Mouse (Mus musculus) CH12.LX (cell line): Measurements from ENCODE around the gene Acvr2b. TPM values are rescaled to one million over a fixed set of nuclear protein-coding genes. Genes with fewer than 3 reads are reported as not detected.

Source experiments
- DNase-seq: peaks from one replicate; pipeline ENCODE4 v3.0.0-alpha.2; 2013; ENCODE audit errors: extremely low read depth
- H3K27ac ChIP-seq: 2 replicates; pipeline ENCODE4 v1.5.1; 2012; ENCODE audit warnings: low read depth, mild to moderate bottlenecking, control low read depth, moderate library complexity; ENCODE audit not compliant: insufficient read depth
- H3K27me3 ChIP-seq: replicated peaks from 2 replicates; pipeline ENCODE3; 2012; ENCODE audit warnings: inconsistent platforms
- H3K36me3 ChIP-seq, 2 experiments: replicated peaks in 1 of 2; 2 replicates each; pipeline versions ENCODE3 to v1.6.1; 2012; ENCODE audit warnings: inconsistent platforms in 1 of 2, low read length in 1 of 2, mild to moderate bottlenecking in 1 of 2, mixed read lengths in 1 of 2, moderate library complexity in 1 of 2; ENCODE audit not compliant: control insufficient read depth in 1 of 2, insufficient read depth in 1 of 2
- H3K4me1 ChIP-seq, 2 experiments: 2 replicates each; pipeline ENCODE4 v1.6.1; 2012; ENCODE audit warnings: inconsistent platforms in 1 of 2, moderate library complexity in 1 of 2; ENCODE audit not compliant: insufficient read depth in 2 of 2, control insufficient read depth in 1 of 2
- H3K4me2 ChIP-seq: 2 replicates; pipeline ENCODE4 v1.6.1; 2012; ENCODE audit warnings: low read depth, mild to moderate bottlenecking, control low read depth; ENCODE audit not compliant: poor library complexity, insufficient read depth, severe bottlenecking
- H3K4me3 ChIP-seq, 3 experiments: fragments of 150-350 bp in 1 of 3; sonication (generic) in 1 of 3; replicated peaks in 1 of 3; 2 replicates each; pipeline versions ENCODE3 to v1.5.1; 2011 to 2012; ENCODE audit warnings: low read depth in 2 of 3, low read length in 2 of 3, mild to moderate bottlenecking in 2 of 3, moderate library complexity in 2 of 3, control low read depth in 1 of 3, improper control_type of control experiment in 1 of 3, inconsistent platforms in 1 of 3, mixed read lengths in 1 of 3; ENCODE audit not compliant: poor library complexity in 1 of 3
- H3K79me2 ChIP-seq: replicated peaks from 2 replicates; pipeline ENCODE4 v1.6.1; 2012; ENCODE audit warnings: mild to moderate bottlenecking, moderate library complexity; ENCODE audit not compliant: control insufficient read depth, poor library complexity, insufficient read depth, severe bottlenecking; ENCODE audit errors: extremely low read depth
- H3K9ac ChIP-seq: 2 replicates; pipeline ENCODE4 v1.6.1; 2012; ENCODE audit warnings: low read depth, mild to moderate bottlenecking, control low read depth, moderate library complexity; ENCODE audit not compliant: insufficient read depth
- H3K9me3 ChIP-seq: replicated peaks from 2 replicates; pipeline ENCODE3; 2012; ENCODE audit warnings: low read length, inconsistent platforms, mixed read lengths
- CTCF ChIP-seq, 2 experiments: IDR thresholded peaks in 1 of 2; conservative IDR thresholded peaks in 1 of 2; 2 replicates each; pipeline ENCODE4 v1.5.1; 2011 to 2012; ENCODE audit warnings: low read depth in 2 of 2, low read length in 2 of 2, improper control_type of control experiment in 1 of 2, inconsistent platforms in 1 of 2, mild to moderate bottlenecking in 1 of 2, moderate library complexity in 1 of 2
- E2F4 ChIP-seq: IDR thresholded peaks from 2 replicates; pipeline ENCODE4 v1.6.1; 2011; ENCODE audit warnings: low read depth, low read length, improper control_type of control experiment; ENCODE audit not compliant: insufficient replicate concordance
- HCFC1 ChIP-seq: IDR thresholded peaks from 2 replicates; pipeline ENCODE4 v1.6.1; 2012; ENCODE audit warnings: low read depth, mild to moderate bottlenecking, inconsistent platforms, low read length, improper control_type of control experiment
- IRF4 ChIP-seq: IDR thresholded peaks from 2 replicates; pipeline ENCODE4 v1.6.1; 2014; ENCODE audit warnings: low read depth, mild to moderate bottlenecking, inconsistent platforms, low read length, improper control_type of control experiment
- MAX ChIP-seq: IDR thresholded peaks from 2 replicates; pipeline ENCODE4 v1.6.1; 2011; ENCODE audit warnings: low read length, improper control_type of control experiment
- NELFE ChIP-seq: IDR thresholded peaks from 2 replicates; pipeline ENCODE4 v1.6.1; 2011; ENCODE audit warnings: low read depth, low read length, improper control_type of control experiment
- POLR2AphosphoS2 ChIP-seq: IDR thresholded peaks from 2 replicates; pipeline ENCODE4 v1.6.1; 2011; ENCODE audit warnings: low read depth, low read length, improper control_type of control experiment
- RAD21 ChIP-seq: IDR thresholded peaks from 2 replicates; pipeline ENCODE4 v1.6.1; 2011; ENCODE audit warnings: low read depth, mild to moderate bottlenecking, low read length, improper control_type of control experiment, moderate library complexity
- SIN3A ChIP-seq: IDR thresholded peaks from 2 replicates; pipeline ENCODE4 v1.6.1; 2012; ENCODE audit warnings: low read length, improper control_type of control experiment, inconsistent platforms
- UBTF ChIP-seq: IDR thresholded peaks from 2 replicates; pipeline ENCODE4 v1.6.1; 2012; ENCODE audit warnings: low read depth, mild to moderate bottlenecking, inconsistent platforms, low read length, improper control_type of control experiment, moderate library complexity
- USF1 ChIP-seq: IDR thresholded peaks from 2 replicates; pipeline ENCODE4 v1.6.1; 2014; ENCODE audit warnings: low read depth, mild to moderate bottlenecking, inconsistent platforms, low read length, improper control_type of control experiment
- ZKSCAN1 ChIP-seq: IDR thresholded peaks from 2 replicates; pipeline ENCODE4 v1.6.1; 2012; ENCODE audit warnings: low read depth, inconsistent platforms, low read length, improper control_type of control experiment, borderline replicate concordance
- ZNF384 ChIP-seq: IDR thresholded peaks from 2 replicates; pipeline ENCODE4 v1.6.1; 2012; ENCODE audit warnings: low read depth, low read length, improper control_type of control experiment, inconsistent platforms
- dilution Hi-C: fragments of 300-500 bp; cut with MboI; formaldehyde crosslinking; loops from 2 replicates; pipeline ENCODE4 v1.14.3; 2020; ENCODE audit warnings: low sequenced_read_pairs; ENCODE audit not compliant: extremely low pct_unique_long_range_greater_than_20kb, extremely low pct_ligation_motif_present
- in situ Hi-C: fragments of 300-500 bp; cut with MboI; formaldehyde crosslinking; loops from 3 replicates; pipeline ENCODE4 v1.14.3; 2019; ENCODE audit warnings: low sequenced_read_pairs, low pct_ligation_motif_present, low pct_unique_long_range_greater_than_20kb, mixed read lengths
- polyA plus RNA-seq: library from polyadenylated mRNA; unstranded; fragments of >175 nt; gene quantifications from 2 replicates; pipeline ENCODE4 v1.2.1, GENCODE M21; 2012; ENCODE audit warnings: low read depth; ENCODE audit not compliant: insufficient read length
- total RNA-seq, 2 experiments: library from RNA; depleted of rRNA; stranded (reverse); fragments of 300-350 nt in 1 of 2; fragments of >200 nt in 1 of 2; gene quantifications; 2 replicates each; pipeline ENCODE4 v1.2.3; 2012 to 2014

Acvr2b gene
- total and polyA plus RNA-seq, 3 experiments, result 0.30 to 1.5 (median 0.66) TPM

DNA sequence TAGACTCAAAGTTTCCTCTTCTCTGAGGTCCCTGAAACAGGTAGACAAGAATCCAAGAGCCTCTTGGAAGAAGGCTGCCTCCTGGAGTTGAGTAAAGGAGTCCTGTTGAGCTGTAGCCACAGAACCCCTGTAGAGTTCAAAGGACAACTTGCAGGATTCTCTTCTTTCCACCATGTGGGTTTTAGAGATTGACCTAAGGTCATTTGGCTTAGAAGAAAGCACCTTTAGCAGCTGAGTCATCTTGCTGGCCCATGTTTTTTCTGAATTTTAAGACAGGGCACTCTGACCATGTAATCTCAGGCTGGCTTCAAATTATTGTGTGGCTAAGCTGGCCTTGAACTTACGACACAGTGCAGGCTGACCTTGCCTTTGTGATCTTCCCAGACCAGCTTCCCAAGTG, 71.1 kb downstream of the Acvr2b start:
- H3K36me3 ChIP-seq, result peaks cover 0 to 22% of the 10 kb centered on the region in 2 experiments
- H3K79me2 ChIP-seq, result no peaks in the 10 kb centered on the region
- H3K27ac ChIP-seq, result no peak overlapping the region
- DNase-seq, result no peak
- H3K4me3 ChIP-seq, result no peak overlapping the region
- no peaks in the 10 kb centered on the region for H3K27me3 ChIP-seq
- dilution Hi-C loops (no loop called here), in situ Hi-C loops (loop anchor here (25.0 kb wide), 1 partner anchor 414 kb away; the partner anchor contains the start of gene Wdr48)
- no peak overlapping the region for H3K4me2 ChIP-seq
- no peak overlapping the region for H3K9ac ChIP-seq
- TF ChIP-seq RAD21, result no peak
- TF ChIP-seq HCFC1, result no peak
- no peak for TF ChIP-seq IRF4
- TF ChIP-seq, all 38 proteins: peak for 0
- H3K4me1 ChIP-seq, result peaks cover 2 to 13% of the 10 kb centered on the region in 2 experiments
- no peaks in the 10 kb centered on the region for H3K9me3 ChIP-seq

GRCm38 (mm10) chr9:119473608-119474164, 71.8 kb downstream of the Acvr2b start:
- H3K4me2 ChIP-seq, result no peak overlapping the region
- H3K9me3 ChIP-seq, result no peaks in the 10 kb centered on the region
- in situ Hi-C loops (loop anchor here (25.0 kb wide), 1 partner anchor 414 kb away; the partner anchor contains the start of gene Wdr48), dilution Hi-C loops (no loop called here)
- peaks cover 0 to 16% of the 10 kb centered on the region in 2 experiments for H3K36me3 ChIP-seq
- no peak for DNase-seq
- H3K79me2 ChIP-seq, result no peaks in the 10 kb centered on the region
- H3K4me3 ChIP-seq, result no peak overlapping the region
- no peak overlapping the region for H3K27ac ChIP-seq
- TF ChIP-seq USF1 (no peak), UBTF (no peak), MAX (no peak), RAD21 (no peak), ZKSCAN1 (no peak), POLR2AphosphoS2 (no peak), E2F4 (no peak), ZNF384 (no peak), SIN3A (no peak), NELFE (no peak), HCFC1 (no peak), CTCF (conservative IDR thresholded peaks at IDR 0.05 in 1 of 2, IDR thresholded peaks at IDR 0.05 in 1 of 2; ENCODE audit: low read depth in 2 of 2, low read length in 2 of 2) (no peak)
- no peak overlapping the region for H3K9ac ChIP-seq
- H3K4me1 ChIP-seq, result peaks cover 2 to 13% of the 10 kb centered on the region in 2 experiments
- H3K27me3 ChIP-seq, result no peaks in the 10 kb centered on the region
